Mouse (Mus musculus): Measurements from ENCODE around the gene Zfp628.

GRCm38 (mm10) chr7:4950561-4951342 is 35.7 kb downstream of the Zfp628 start:
- TF ChIP-seq POLR2A (IDR thresholded peaks at IDR 0.05; ENCODE audit: low read depth, low read length) (no peak), CTCF (IDR thresholded peaks at IDR 0.05; ENCODE audit: borderline replicate concordance, insufficient read depth, low read length) (no peak)

Data from embryonic fibroblast, embryonic 13.5 days (primary cell).